Mouse (Mus musculus): ENCODE results near the gene Klhdc9.
"Not testable (repeated sequence)": the region's sequence is repeated elsewhere in the genome, so short reads cannot be mapped to it uniquely, and the experiment has no call there.

Gene Klhdc9

DNA sequence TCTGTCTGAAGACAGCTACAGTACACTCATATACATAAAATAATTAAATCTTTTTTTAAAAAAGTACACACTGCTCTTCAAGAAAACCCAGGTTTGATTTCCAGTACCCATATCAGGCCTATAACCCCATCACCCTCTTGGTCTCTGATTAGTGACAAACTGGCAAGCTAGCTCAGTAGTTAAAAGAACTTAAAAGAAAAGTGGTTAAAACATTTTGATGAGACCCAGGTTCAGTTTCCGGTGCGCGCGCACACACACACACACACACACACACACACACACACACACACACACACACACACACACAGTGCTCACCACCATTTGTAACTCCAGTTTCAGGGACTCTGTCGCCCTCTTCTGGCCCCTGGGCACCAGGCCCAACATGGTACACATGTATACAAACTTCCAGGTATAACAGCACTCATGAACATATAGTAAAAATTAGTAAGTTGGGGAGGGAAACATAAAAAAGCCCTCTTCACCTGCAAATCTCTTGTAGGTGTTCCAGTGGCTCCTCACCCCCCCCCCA is 4.7 kb downstream of the Klhdc9 start:
- DNase-seq, result no peak

GRCm38 (mm10) chr1:171349210-171349609 is 11.4 kb downstream of the Klhdc9 start:
- no peak for DNase-seq

- DNase-seq, result no peak
These were observed 11.9 kb downstream of the Klhdc9 start for GRCm38 (mm10) chr1:171348665-171349064.

DNA sequence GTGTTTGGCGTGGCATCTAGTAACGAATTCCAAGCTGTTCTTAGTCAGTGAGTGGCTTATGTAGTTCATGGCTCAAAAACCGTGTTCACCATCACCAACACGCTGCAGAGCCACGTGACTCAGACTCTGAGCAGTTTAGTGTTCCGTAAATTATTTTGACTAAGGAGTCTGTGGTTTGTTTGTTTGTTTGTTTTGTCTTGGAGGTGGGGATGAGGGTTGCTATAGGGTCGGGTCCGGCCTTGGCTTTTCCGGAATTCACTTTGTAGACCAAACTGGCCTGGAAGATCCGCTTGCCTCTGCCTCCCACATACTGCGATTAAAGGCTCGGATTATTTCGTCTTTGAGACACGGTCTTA is 14.5 kb downstream of the Klhdc9 start:
- DNase-seq, result no peak

- peak; percentile 91 to 95 for DNase-seq
These were observed 15.1 kb downstream of the Klhdc9 start, which contains the start of the genes Nit1 and Pfdn2 for GRCm38 (mm10) chr1:171345225-171346094. Gene Nit1, minus strand, starts transcription at chr1:171345646. Gene Pfdn2, plus strand, starts transcription at chr1:171345670.

DNA sequence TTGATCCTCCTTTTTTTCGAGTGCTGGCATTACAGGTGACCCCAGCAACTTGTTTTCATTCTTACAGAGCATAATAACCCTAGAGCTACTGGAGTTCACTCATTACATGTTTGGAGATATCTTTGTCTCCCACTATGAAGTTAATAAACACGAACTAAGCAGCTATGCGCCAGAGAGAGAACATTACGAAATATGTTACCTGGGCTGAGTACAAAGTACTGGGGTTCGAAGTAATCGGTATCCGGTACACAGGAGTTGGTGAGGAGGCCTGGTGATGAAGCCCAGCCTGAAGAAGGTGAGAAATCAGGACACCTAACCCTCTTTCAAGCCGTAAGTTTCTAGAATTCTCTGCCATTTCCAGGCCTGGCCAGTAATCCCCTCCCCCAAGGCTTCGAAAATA is 15.9 kb downstream of the Klhdc9 start:
- no peak for DNase-seq

DNA sequence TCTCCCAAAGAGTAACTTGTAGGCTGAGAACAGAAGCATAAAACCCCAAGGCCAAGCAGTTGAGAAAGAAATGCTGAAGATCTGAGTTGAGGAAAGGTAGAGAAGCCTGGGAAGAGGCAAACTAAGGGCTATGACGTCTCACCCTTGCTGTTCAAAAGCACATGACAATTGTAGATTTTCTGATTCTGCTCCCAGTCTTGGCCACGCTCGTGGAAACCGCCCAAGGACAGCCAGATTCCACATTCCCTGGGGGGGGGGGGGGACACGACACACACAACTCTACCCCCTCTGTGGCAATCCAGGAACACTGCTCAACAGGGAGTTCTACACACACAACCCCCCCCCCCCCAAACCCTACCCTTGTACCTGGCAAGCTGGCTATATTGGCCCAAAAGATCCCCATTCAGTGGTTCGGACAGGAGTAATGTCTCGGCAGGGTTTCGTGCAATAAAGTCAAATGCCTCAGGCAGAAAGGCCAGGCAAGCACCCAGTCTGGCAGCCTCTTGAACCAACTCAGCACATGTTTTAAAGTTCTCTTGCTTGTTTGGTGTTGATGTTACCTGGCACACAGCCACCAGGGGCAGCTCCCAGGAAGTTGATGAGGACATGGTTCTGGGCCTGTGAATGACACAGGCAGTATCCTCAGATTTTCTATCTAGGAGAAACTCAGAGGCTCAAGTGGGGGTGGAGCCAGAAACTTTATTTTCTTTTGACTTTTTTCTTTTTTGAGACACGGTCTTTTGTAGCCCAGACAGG is 16.5 kb downstream of the Klhdc9 start:
- DNase-seq, result peak; percentile 57 to 74

- DNase-seq, result no peak
These were observed 18.1 kb downstream of the Klhdc9 start for GRCm38 (mm10) chr1:171342262-171343207.

- DNase-seq, result no peak
These were observed 30.4 kb downstream of the Klhdc9 start for GRCm38 (mm10) chr1:171330216-171330560.

DNA sequence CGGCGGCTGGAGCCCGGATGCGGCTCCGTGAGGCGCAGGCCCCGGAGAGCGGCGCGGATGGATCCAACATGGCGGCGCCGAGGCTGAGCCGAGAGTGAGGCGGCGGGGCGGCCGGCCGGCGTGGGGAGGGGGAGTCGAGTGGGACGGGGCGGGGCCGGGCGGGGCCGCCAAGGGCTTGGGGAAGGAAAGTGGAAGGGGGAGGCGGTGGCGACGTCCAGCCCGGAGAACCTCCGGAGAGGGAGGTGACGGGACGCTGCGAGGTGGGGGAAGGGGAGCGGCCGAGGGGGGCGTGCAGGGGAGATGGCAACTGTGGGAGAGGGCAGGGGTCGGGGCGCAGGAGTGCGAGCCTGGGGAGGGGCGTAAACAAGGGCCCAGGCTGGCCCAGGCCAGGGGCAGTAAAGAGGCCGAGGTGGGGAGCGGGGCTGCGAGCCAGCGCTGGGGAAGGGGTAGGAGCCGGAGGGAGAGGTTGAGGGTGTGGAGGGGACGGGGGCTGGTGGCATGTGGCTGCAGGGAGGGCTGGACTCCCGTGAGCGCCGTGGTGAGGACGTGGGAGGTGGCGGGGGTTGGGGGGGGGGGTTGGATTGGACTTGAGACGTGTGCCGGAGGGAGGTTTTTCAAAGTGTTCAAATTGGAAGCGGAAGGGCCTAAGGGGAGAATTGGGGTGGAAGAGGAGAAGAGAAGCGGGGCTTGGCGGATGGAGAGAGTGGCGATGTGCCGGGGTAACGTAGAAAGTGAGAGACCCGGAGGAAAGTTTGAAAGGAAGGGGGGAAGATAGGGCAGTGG is 31.0 kb downstream of the Klhdc9 start:
- DNase-seq, result peak in 1 of 2 experiments; percentile 77

DNA sequence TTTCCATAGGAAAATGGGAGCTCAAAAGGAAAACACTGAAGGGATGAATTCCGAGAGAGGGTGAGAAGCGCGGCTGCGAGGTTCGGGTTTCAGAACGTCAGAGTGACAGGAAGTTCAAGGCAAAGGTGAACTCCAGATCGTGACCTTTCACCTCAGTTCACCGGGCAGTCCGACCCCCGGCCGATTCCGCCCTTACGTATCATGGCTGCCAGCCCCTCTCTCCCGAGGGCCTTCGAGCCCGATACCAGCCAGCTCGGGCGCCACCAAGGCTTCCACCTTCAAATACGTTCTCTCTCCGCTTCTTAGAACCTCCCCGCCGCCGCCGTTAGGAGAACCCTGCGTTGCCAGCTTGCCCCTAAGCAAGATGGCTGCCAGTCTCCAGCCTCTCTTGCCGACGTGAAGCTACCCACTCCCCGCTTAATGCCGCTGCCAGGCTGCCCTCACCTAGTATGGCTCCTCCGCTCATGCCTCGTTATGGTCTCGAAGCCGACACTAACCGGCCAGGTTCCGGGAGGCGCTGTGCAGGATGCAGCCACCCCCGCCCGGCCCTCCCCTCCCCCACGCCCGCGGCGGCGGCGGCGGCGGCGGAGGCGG is 31.7 kb downstream of the Klhdc9 start, which contains the start of gene Dedd:
Dedd (plus strand) TSS at position 307 of the 594 bp plus-strand sequence.
- peak; percentile 94 for DNase-seq

DNA sequence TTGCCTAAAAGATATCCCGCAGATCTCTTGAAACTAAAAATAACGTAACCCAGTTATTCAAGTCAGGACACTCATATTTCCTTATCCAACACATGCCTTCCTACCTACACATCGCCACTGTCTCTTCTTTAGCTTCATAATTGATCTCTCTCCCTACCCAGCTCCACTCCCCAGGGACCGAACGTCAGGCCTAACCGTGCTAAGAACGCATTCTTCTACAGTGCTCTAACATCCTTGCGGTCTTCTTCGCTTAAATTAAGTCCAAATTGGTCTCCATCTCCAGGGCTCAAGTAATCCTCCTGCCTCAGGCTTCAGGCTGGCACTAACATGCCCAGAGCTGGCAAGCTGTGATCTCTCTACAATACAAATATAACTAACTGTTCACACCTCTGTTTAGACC is 32.4 kb downstream of the Klhdc9 start:
- DNase-seq, result no peak

DNA sequence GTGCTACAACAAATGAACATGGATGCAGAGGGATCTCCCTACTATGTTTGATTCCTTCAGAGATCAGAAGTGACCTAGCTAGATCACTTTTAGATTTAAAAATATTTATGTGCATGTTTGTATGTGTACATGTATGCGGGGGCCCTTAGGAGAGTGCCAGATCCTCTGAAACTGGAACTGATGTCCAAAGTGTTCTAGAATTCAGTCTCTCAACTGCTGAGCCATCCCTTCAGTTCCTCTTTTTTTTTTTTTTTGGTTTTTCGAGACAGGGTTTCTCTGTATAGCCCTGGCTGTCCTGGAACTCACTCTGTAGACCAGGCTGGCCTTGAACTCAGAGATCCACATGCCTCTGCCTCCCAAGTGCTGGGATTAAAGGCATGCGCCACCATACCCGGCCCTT is 34.0 kb downstream of the Klhdc9 start:
- not testable (repeated sequence) for DNase-seq

GRCm38 (mm10) chr1:171325571-171325970 is 35.0 kb downstream of the Klhdc9 start:
- DNase-seq, result no peak

- DNase-seq, result peak in 1 of 2 experiments; percentile 31
These were observed 38.6 kb downstream of the Klhdc9 start for GRCm38 (mm10) chr1:171322012-171322411.

DNA sequence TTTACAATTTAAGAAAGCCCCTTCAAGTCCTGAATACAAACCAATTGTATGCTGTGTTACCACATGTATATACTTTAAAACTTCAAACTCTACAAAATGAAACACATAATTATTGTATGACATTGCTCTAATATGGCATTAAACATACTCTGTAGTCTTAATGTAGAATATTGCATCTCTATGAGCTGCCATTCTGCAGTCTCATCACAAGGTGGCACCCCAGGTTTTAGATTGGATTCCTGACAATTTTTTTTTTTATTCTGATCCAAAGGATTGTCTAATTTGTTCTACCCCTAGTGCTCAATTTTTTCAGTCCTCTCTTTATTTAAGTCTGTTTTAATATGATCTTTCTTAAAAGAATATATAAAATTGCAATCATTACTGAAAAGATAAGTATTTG is 39.2 kb downstream of the Klhdc9 start:
- DNase-seq, result no peak

DNA sequence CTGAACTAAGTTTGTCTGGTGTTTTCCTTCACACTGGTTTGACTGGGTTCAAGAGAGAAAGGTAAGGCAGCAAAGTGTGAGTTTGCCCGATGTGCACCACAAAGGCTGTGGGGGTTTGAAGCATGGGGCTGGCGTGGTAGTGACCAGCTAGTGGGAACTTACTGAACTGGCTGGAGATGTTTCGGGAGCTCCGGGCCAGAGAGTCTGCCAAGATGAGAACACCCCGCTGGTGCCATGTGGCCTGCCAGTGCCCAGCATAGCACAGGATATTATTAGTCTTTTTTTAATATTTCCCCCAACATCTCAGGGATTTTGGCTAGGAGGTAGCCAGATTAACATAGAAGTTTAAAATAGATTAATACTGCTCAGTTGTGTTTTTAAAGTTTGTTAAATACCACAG is 40.4 kb downstream of the Klhdc9 start:
- no peak for DNase-seq

- no peak for DNase-seq
These were observed 40.9 kb downstream of the Klhdc9 start for GRCm38 (mm10) chr1:171319748-171320147.

DNA sequence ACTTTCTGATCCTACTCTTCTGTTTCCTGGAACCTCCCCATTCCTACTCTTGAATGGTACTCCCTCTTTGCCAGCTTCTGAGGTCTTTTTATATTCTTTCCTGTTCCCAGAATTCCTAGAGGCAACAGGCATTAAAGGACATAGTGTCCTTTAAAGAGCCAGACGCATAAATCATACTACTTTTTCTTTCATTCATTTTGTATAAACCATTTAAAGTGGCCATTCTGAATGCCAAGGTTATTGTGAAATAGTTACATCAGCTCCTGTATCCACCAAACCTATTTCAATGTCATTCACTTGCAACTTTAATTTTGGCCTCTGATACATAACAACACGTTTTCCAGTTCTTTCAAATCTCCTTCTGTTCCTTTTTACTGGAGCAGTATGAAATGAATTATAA is 51.3 kb downstream of the Klhdc9 start:
- DNase-seq, result no peak
